ENCODE assay signal across 8 mouse cellular contexts in the genomic region with DNA sequence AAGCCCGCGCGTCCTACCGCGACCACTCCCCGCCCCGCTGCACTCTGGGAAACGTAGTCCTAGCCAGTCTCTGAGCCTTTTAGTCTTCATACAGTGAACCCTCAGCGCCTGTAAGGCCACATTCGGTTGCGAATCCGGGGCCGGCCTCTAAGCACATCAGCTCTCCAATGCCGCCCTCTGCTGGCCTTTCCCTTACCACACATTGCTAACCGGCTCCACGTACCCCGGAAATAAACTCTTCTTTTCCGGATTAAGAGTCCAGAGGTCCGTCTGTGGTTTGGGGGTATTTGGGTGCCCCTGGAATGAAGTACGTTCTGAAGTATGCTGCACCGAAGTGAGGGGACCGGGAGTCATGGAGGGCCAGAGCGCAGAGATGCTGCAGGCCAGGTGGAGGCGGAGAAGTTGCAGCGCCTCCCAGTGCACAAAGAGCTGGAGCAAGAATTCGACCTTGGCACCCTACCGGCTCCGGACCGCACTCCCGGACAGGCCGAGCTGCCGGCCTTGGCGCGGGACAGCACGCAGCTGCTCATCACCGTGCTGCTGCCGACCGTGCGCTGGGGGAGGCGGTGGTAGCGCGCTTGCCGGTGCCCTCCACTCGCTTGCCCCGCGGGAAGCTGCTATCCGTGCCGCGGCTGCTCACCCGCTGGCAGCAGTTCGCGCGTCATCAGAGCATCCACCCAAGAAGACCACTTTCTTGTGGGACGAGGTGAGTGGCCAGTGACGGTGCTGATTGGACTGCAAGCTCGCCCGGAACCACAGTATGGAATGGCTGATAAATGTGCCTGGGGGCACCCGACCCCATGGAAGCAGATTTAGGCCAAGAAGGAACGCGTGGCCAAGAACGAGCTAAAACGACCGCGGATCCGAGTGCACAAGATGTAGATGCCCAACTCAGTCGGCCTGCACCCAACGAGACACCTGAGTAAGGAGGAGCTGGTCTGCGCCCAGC.
DNase-seq lines count a peak whose midpoint lies in the region; ATAC-seq and TF ChIP-seq lines count a peak whose summit lies in the region.

No protein-coding gene starts in this region.

- no peaks in the 10 kb centered on the region for H3K4me1 ChIP-seq in ES-Bruce4 (ENCODE audit: control insufficient read depth, insufficient read depth, low read length)
- H3K4me1 ChIP-seq in forebrain, embryonic 13.5 days: peaks cover 27% of the 10 kb centered on the region
- H3K4me1 ChIP-seq in liver, postnatal 0 days (ENCODE audit: insufficient read depth): peaks cover 20% of the 10 kb centered on the region
- H3K4me1 ChIP-seq in neural tube, embryonic 14.5 days (ENCODE audit: control insufficient read depth, insufficient read depth, low read length): peaks cover 20% of the 10 kb centered on the region

- peak; percentile 97 for DNase-seq in heart, postnatal 10 days
- DNase-seq in large intestine, adult 2 months (ENCODE audit: low read depth, low spot score): peak; percentile 89
- peak; percentile 93 for DNase-seq in liver, postnatal 0 days
- peak; percentile 96 for DNase-seq in testis, postnatal 10 days (ENCODE audit: low spot score)

- peak; percentile 98 for ATAC-seq in cerebellum, adult (ENCODE audit: insufficient number of reproducible peaks, low FRiP score, low TSS enrichment)
- peak; percentile 100 for ATAC-seq in forebrain, embryonic 13.5 days
- ATAC-seq in liver, postnatal 0 days: peak; percentile 96
- ATAC-seq in neural tube, embryonic 14.5 days (ENCODE audit: low read depth): peak; percentile 100

- no peak overlapping the region for H3K27ac ChIP-seq in ES-Bruce4 (ENCODE audit: insufficient read depth, low read length)
- H3K27ac ChIP-seq in forebrain, embryonic 13.5 days: peak overlapping the region; percentile 75
- peak overlapping the region; percentile 76 for H3K27ac ChIP-seq in liver, postnatal 0 days (ENCODE audit: low read depth)
- peak overlapping the region; percentile 81 for H3K27ac ChIP-seq in neural tube, embryonic 14.5 days (ENCODE audit: low read depth, low read length)

- no peaks in the 10 kb centered on the region for H3K9me3 ChIP-seq in ES-Bruce4 (replicated peaks; ENCODE audit: control insufficient read depth, insufficient read depth, low read length, poor library complexity, severe bottlenecking)
- H3K9me3 ChIP-seq in forebrain, embryonic 13.5 days (replicated peaks): no peaks in the 10 kb centered on the region
- no peaks in the 10 kb centered on the region for H3K9me3 ChIP-seq in liver, postnatal 0 days (ENCODE audit: low read length)
- H3K9me3 ChIP-seq in neural tube, embryonic 14.5 days (ENCODE audit: control insufficient read depth, low read length): no peaks in the 10 kb centered on the region

- H3K27me3 ChIP-seq in ES-Bruce4 (ENCODE audit: control insufficient read depth, insufficient read depth, low read length, poor library complexity, severe bottlenecking): no peaks in the 10 kb centered on the region
- no peaks in the 10 kb centered on the region for H3K27me3 ChIP-seq in forebrain, embryonic 13.5 days
- no peaks in the 10 kb centered on the region for H3K27me3 ChIP-seq in liver, postnatal 0 days (ENCODE audit: insufficient read depth, low read length)
- no peaks in the 10 kb centered on the region for H3K27me3 ChIP-seq in neural tube, embryonic 14.5 days (ENCODE audit: control insufficient read depth, insufficient read depth, low read length)

- peak overlapping the region; percentile 59 for H3K9ac ChIP-seq in ES-Bruce4 (ENCODE audit: low read depth, poor library complexity, severe bottlenecking)
- H3K9ac ChIP-seq in forebrain, embryonic 13.5 days: peak overlapping the region; percentile 89
- H3K9ac ChIP-seq in liver, postnatal 0 days (replicated peaks): peak overlapping the region; percentile 70
- peak overlapping the region; percentile 78 for H3K9ac ChIP-seq in neural tube, embryonic 14.5 days (replicated peaks; ENCODE audit: low read depth, low read length)

- TF ChIP-seq POLR2A in ES-Bruce4 (IDR thresholded peaks at IDR 0.05; ENCODE audit: insufficient read depth, low read length): peak; percentile 0

- H3K4me3 ChIP-seq in ES-Bruce4 (ENCODE audit: low read depth, low read length): peak overlapping the region; percentile 94
- H3K4me3 ChIP-seq in forebrain, embryonic 13.5 days: peak overlapping the region; percentile 90
- peak overlapping the region; percentile 75 for H3K4me3 ChIP-seq in liver, postnatal 0 days (ENCODE audit: low read depth, low read length)
- peak overlapping the region; percentile 97 for H3K4me3 ChIP-seq in neural tube, embryonic 14.5 days (ENCODE audit: low read depth, low read length)

- H3K36me3 ChIP-seq in ES-Bruce4 (ENCODE audit: control insufficient read depth, insufficient read depth, low read length, poor library complexity, severe bottlenecking): no peaks in the 10 kb centered on the region
- H3K36me3 ChIP-seq in forebrain, embryonic 13.5 days (ENCODE audit: poor library complexity, severe bottlenecking): peaks cover 22% of the 10 kb centered on the region
- H3K36me3 ChIP-seq in liver, postnatal 0 days (replicated peaks; ENCODE audit: insufficient read depth, low read length): no peaks in the 10 kb centered on the region
- H3K36me3 ChIP-seq in neural tube, embryonic 14.5 days (ENCODE audit: control insufficient read depth, insufficient read depth, low read length): no peaks in the 10 kb centered on the region

- H3K4me2 ChIP-seq in forebrain, embryonic 13.5 days: peak overlapping the region; percentile 89
- peak overlapping the region; percentile 79 for H3K4me2 ChIP-seq in liver, postnatal 0 days (ENCODE audit: low read depth, low read length)
- H3K4me2 ChIP-seq in neural tube, embryonic 14.5 days (ENCODE audit: low read depth, low read length): peak overlapping the region; percentile 91

- no peak for TF ChIP-seq EP300 in ES-Bruce4 (IDR thresholded peaks at IDR 0.05; ENCODE audit: insufficient read depth, low read depth, low read length)
- peak; percentile 56; the same call in 1 of the 2 replicates for TF ChIP-seq EP300 in liver, postnatal 0 days (IDR thresholded peaks at IDR 0.05; ENCODE audit: low read depth)

- intact Hi-C loops in heart, postnatal 10 days (cut with DNase I): loop anchor here (1.0 to 5.0 kb wide), 6 partner anchors 200 to 583 kb away; partner anchors contain the start of gene 1700064H15Rik

- WGBS in forebrain, embryonic 13.5 days: under 1% methylated on average over 68 of the region's 68 CpGs
- under 1% methylated on average over 68 of the region's 68 CpGs for WGBS in large intestine, adult 2 months
- WGBS in liver, postnatal 0 days (ENCODE audit: insufficient replicate concordance): under 1% methylated on average over 67 of the region's 68 CpGs
- WGBS in neural tube, embryonic 14.5 days: under 1% methylated on average over 68 of the region's 68 CpGs

- peak; percentile 71 for TF ChIP-seq CTCF in ES-Bruce4 (IDR thresholded peaks at IDR 0.05; ENCODE audit: low read depth, low read length)
- TF ChIP-seq CTCF in liver, postnatal 0 days (IDR thresholded peaks at IDR 0.05; ENCODE audit: low read depth): peak; percentile 89
